Mouse (Mus musculus) small intestine, adult 2 months (tissue): ENCODE measurements around the gene Dpyd. TPM values are rescaled to one million over a fixed set of nuclear protein-coding genes. Genes with fewer than 3 reads are reported as not detected.

Source experiments
- H3K27ac ChIP-seq: fragments of 200-500 bp; 2 replicates; pipeline ENCODE4 v1.5.1; 2012; ENCODE audit warnings: low read depth, low read length, control low read depth, inconsistent platforms; ENCODE audit not compliant: insufficient read depth
- H3K27me3 ChIP-seq: fragments of 200-500 bp; 2 replicates; pipeline ENCODE4 v1.6.1; 2012; ENCODE audit warnings: mild to moderate bottlenecking, moderate library complexity, low read length, inconsistent platforms; ENCODE audit not compliant: control insufficient read depth, insufficient read depth
- H3K36me3 ChIP-seq: fragments of 200-500 bp; 2 replicates; pipeline ENCODE4 v1.6.1; 2012; ENCODE audit warnings: mild to moderate bottlenecking, low read length, control low read depth, inconsistent platforms; ENCODE audit not compliant: control insufficient read depth, insufficient read depth
- H3K4me1 ChIP-seq: fragments of 200-500 bp; 2 replicates; pipeline ENCODE4 v1.6.1; 2012; ENCODE audit warnings: low read length, inconsistent platforms, mixed read lengths; ENCODE audit not compliant: control insufficient read depth, insufficient read depth, insufficient read length
- H3K4me3 ChIP-seq: fragments of 200-500 bp; 2 replicates; pipeline ENCODE4 v1.5.1; 2012; ENCODE audit warnings: low read depth, mild to moderate bottlenecking, control low read depth, inconsistent platforms, low read length, moderate library complexity
- CTCF ChIP-seq: fragments of 200-500 bp; IDR thresholded peaks from 2 replicates; pipeline ENCODE4 v1.5.1; 2012; ENCODE audit warnings: low read depth, mild to moderate bottlenecking, control low read depth, inconsistent platforms, low read length, moderate library complexity, mixed read lengths; ENCODE audit not compliant: insufficient replicate concordance, insufficient read length; ENCODE audit errors: extremely low read depth
- POLR2A ChIP-seq: fragments of 200-500 bp; IDR thresholded peaks from 2 replicates; pipeline ENCODE4 v1.6.1; 2012; ENCODE audit warnings: low read depth, mild to moderate bottlenecking, control low read depth, inconsistent platforms, low read length, moderate library complexity
- WGBS: fragments of 180-500 bp; shearing (Covaris S2); methylation state at CpG from one replicate; pipeline ENCODE4 v1.1.7; 2018; 5-methylcytosine and 5-hydroxymethylcytosine counted together
- polyA plus RNA-seq: library from polyadenylated mRNA; depleted of rRNA; stranded (reverse); fragments of >200 nt; gene quantifications from 2 replicates; pipeline ENCODE4 v1.2.3, GENCODE M21; 2012

Gene Dpyd
- polyA plus RNA-seq, 1 experiment: 13.4 TPM

DNA sequence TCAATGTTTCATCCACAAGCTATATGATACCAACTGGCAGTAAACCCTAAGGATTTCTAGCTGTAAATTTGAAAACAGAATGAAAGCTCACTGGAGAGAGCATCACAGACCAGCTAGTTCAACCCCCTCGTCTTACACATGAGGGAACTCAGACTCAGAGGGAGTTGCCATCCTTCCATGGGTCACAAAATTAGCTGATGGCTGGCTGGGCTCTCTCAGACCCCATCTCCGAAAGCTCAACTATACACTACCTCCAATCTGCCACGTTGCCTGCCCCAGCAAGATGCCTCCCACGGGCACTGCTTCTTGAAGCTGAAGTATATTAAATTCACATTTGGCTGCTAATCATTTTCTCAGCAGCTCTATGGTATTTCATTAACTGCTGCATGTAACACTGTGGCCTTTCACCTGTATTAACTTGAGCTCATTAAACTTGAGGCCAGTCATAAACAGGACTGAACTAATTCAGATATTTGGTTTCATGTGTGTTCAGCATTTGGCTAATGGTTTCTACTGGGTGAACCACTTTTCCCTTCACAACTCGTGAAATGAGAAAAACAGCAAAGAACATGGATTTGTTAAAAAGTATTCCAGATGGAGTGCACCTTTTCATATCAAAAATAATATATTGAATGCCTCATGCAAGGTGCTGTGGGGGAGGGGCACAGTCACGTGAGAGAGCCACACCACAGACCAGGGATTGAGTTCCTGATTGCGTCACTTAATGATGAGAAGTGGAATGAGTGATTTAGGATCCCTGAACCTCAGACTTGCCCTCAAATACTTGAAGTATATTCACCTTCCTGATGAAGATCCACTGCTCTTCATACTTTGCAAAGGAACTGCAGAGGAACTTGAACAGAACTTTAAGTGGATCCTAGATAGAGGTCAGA lies 841.2 kb downstream of the Dpyd start:
- Histone ChIP-seq H3K4me1 (no peaks in the 10 kb centered on the region), H3K36me3 (no peaks in the 10 kb centered on the region), H3K27ac (no peak overlapping the region), H3K27me3 (no peaks in the 10 kb centered on the region), H3K4me3 (no peak overlapping the region)
- TF ChIP-seq CTCF: no peak
- TF ChIP-seq POLR2A: no peak
- WGBS: 70% methylated on average over 7 of the region's 7 CpGs

- H3K27ac ChIP-seq: no peak overlapping the region
Observed at GRCm38 (mm10) chr3:119419087-119419709, 857.3 kb downstream of the Dpyd start.

GRCm38 (mm10) chr3:119419745-119420144 lies 857.8 kb downstream of the Dpyd start:
- Histone ChIP-seq H3K36me3 (no peaks in the 10 kb centered on the region), H3K4me1 (no peaks in the 10 kb centered on the region), H3K27ac (no peak overlapping the region), H3K27me3 (no peaks in the 10 kb centered on the region), H3K4me3 (no peak overlapping the region)
- 75% methylated on average over 2 of the region's 2 CpGs for WGBS
- TF ChIP-seq POLR2A (no peak), CTCF (no peak)

More at GRCm38 (mm10) chr3:119419087-119419709, 857.3 kb downstream of the Dpyd start:
- Histone ChIP-seq H3K4me3 (no peak overlapping the region), H3K27me3 (no peaks in the 10 kb centered on the region), H3K36me3 (no peaks in the 10 kb centered on the region), H3K4me1 (no peaks in the 10 kb centered on the region)
- TF ChIP-seq POLR2A: no peak
- TF ChIP-seq CTCF: no peak
- WGBS: 74% methylated on average over 9 of the region's 9 CpGs

DNA sequence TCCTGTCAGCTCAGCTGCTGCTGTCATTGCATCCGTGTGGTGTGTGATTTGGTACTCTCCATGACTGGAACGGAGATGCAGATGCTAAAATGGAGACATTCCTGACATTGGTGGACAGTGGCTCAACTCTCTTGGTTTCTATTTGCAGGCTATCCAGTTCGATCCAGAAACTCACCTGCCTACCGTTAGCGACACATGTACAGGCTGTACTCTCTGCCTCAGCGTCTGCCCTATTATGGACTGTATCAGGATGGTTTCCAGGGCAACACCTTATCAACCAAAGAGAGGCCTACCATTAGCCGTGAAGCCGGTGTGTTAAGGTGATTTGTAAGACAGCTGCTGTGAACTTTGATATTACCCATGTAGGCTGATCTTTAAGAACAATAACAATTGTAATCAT lies 869.4 kb downstream of the Dpyd start:
- WGBS: 24% methylated on average over 8 of the region's 8 CpGs
- Histone ChIP-seq H3K36me3 (no peaks in the 10 kb centered on the region), H3K4me3 (no peak overlapping the region), H3K27ac (no peak overlapping the region), H3K27me3 (no peaks in the 10 kb centered on the region), H3K4me1 (no peaks in the 10 kb centered on the region)
- no peak for TF ChIP-seq CTCF
- TF ChIP-seq POLR2A: no peak

DNA sequence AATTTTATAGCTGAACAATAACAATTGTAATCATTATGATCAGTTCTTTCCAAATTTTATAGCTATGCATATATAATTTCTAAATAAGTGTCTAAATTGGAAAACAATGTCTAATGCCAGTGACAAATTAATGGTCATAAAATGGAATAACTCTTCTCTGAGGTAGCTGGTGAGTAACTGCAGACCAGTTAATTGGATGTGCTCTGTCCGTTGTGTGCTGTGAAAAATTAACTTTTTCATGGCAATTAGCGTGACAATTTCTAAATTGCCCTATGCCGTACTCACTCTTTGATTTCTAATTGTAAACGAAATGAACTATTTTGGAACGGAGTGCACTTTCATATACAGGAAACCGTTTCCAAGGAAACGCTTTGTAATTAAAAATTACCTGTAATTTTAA lies 869.8 kb downstream of the Dpyd start:
- Histone ChIP-seq H3K27ac (no peak overlapping the region), H3K4me3 (no peak overlapping the region), H3K36me3 (no peaks in the 10 kb centered on the region), H3K27me3 (no peaks in the 10 kb centered on the region), H3K4me1 (no peaks in the 10 kb centered on the region)
- WGBS: 35% methylated on average over 7 of the region's 7 CpGs
- no peak for TF ChIP-seq POLR2A
- no peak for TF ChIP-seq CTCF

- no peak for TF ChIP-seq CTCF
- TF ChIP-seq POLR2A: no peak
- WGBS: 81% methylated on average over 2 of the region's 2 CpGs
- no peaks in the 10 kb centered on the region for H3K4me1 ChIP-seq
- H3K4me3 ChIP-seq: no peak overlapping the region
- H3K36me3 ChIP-seq: no peaks in the 10 kb centered on the region
- H3K27ac ChIP-seq: no peak overlapping the region
- no peaks in the 10 kb centered on the region for H3K27me3 ChIP-seq
Observed at GRCm38 (mm10) chr3:119447559-119447958, 885.6 kb downstream of the Dpyd start.

DNA sequence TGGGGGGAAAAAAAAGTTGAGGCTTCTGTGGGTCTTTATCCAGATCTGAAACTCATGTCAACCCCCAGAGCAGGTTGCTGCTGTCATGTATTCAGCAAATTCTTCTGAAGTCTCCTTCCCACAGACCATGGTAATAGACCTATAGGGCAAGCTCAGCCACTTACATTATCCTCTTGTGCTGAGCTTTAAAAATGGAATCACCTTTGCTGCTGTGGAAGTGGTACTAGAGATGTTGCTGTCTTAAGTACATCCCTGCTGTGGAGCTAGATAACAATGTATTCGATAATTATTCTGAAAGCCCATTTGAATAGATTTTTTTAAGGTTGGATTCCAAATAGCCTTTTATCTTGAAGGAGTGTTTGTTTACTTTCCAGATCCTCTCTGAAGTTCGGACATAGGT lies 902.1 kb downstream of the Dpyd start:
- WGBS: 23% methylated on average over 2 of the region's 2 CpGs

More for the DNA sequence above, 902.1 kb downstream of the Dpyd start:
- Histone ChIP-seq H3K36me3 (no peaks in the 10 kb centered on the region), H3K27ac (no peak overlapping the region), H3K4me3 (no peak overlapping the region), H3K27me3 (no peaks in the 10 kb centered on the region), H3K4me1 (no peaks in the 10 kb centered on the region)
- TF ChIP-seq CTCF (no peak), POLR2A (no peak)
